Mouse (Mus musculus) CH12.LX (cell line): ENCODE measurements around the gene Grap2.

Experiments
- CTCF ChIP-seq, 2 experiments: IDR thresholded peaks in 1 of 2; conservative IDR thresholded peaks in 1 of 2; 2 replicates each; pipeline ENCODE4 v1.5.1; 2011 to 2012; ENCODE audit warnings: low read depth in 2 of 2, low read length in 2 of 2, improper control_type of control experiment in 1 of 2, inconsistent platforms in 1 of 2, mild to moderate bottlenecking in 1 of 2, moderate library complexity in 1 of 2
- MEF2A ChIP-seq: IDR thresholded peaks from 2 replicates; pipeline ENCODE4 v1.6.1; 2014; ENCODE audit warnings: low read depth, mild to moderate bottlenecking, inconsistent platforms, low read length, improper control_type of control experiment, borderline replicate concordance
- MXI1 ChIP-seq: IDR thresholded peaks from 2 replicates; pipeline ENCODE4 v1.6.1; 2011; ENCODE audit warnings: mild to moderate bottlenecking, low read depth, low read length, improper control_type of control experiment
- USF1 ChIP-seq: IDR thresholded peaks from 2 replicates; pipeline ENCODE4 v1.6.1; 2014; ENCODE audit warnings: low read depth, mild to moderate bottlenecking, inconsistent platforms, low read length, improper control_type of control experiment
- ZC3H11A ChIP-seq: IDR thresholded peaks from 2 replicates; pipeline ENCODE4 v1.6.1; 2012; ENCODE audit warnings: low read depth, mild to moderate bottlenecking, inconsistent platforms, low read length, improper control_type of control experiment

GRCm38 (mm10) chr15:80688536-80688935 lies 116.1 kb downstream of the Grap2 start:
- no peak for TF ChIP-seq USF1
- no peak for TF ChIP-seq MXI1
- TF ChIP-seq CTCF (conservative IDR thresholded peaks at IDR 0.05 in 1 of 2, IDR thresholded peaks at IDR 0.05 in 1 of 2; ENCODE audit: low read depth in 2 of 2, low read length in 2 of 2) = no peak
- TF ChIP-seq MEF2A = no peak
- TF ChIP-seq ZC3H11A = no peak
